13 mouse cellular contexts compared by ENCODE assay signal in the genomic region with DNA sequence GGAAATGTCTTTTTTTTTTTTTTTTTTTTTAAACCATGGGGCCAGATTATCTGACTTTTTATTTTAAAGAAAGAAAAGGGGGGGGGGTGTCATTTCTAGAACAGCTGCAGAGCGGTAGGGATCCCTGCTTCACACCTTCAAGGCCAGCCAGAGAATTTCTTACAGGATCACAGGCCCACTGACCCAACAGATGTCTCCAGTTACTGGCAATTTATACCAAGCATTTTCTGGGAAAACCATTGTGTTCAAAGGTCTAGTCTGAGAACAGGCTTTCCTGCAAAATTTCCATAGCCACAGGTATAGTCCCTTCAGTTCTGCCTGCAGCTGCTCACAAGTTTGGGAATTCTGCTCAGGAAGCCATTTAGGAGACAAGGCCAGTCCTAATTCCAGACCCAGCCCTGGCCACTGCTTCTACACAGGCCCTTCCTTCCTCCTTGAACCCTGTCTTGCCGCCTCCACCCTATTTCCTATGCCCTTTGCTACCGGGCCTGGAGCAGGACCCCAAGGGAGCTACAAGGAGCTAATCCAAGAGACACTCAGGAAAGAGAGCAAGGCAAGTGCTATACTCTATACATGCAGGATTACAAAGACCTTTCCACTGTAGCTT. TPM values are rescaled to one million over a fixed set of nuclear protein-coding genes. Genes with fewer than 3 reads are reported as not detected.
DNase-seq lines count a peak whose midpoint lies in the region; ATAC-seq and TF ChIP-seq lines count a peak whose summit lies in the region.
"Had no signal": no experiment of that assay in that cellular context is flagged by ENCODE, and none has a peak within 500 bp of the region (broad histone marks: within the 10 kb centered on the region; RNA-seq: fewer than 3 reads in every experiment).

No protein-coding gene starts in this region.

- no peak for ATAC-seq in megakaryocyte, adult 5-6 weeks (ENCODE audit: poor library complexity, severe bottlenecking)
- ATAC-seq in hindbrain, embryonic 12.5 days (ENCODE audit: low FRiP score), result no peak
- ATAC-seq: activated CD4-positive, CD25-positive, alpha-beta regulatory T cell, adult 4 months; midbrain, embryonic 15.5 days had no signal

- no peaks in the 10 kb centered on the region for H3K27me3 ChIP-seq in cerebellum, adult 2 months (ENCODE audit: control insufficient read depth, insufficient read depth, low read length)
- no peaks in the 10 kb centered on the region for H3K27me3 ChIP-seq in kidney, adult 2 months (replicated peaks; ENCODE audit: control insufficient read depth, insufficient read depth, low read length)
- H3K27me3 ChIP-seq in thymus, adult 2 months (ENCODE audit: control insufficient read depth, insufficient read depth, low read length), result no peaks in the 10 kb centered on the region
- no peaks in the 10 kb centered on the region for H3K27me3 ChIP-seq in hindbrain, embryonic 12.5 days
- H3K27me3 ChIP-seq: midbrain, embryonic 15.5 days had no signal

- no peak overlapping the region for H3K4me2 ChIP-seq in hindbrain, embryonic 12.5 days (replicated peaks)
- H3K4me2 ChIP-seq: midbrain, embryonic 15.5 days had no signal

- H3K36me3 ChIP-seq in kidney, adult 2 months (ENCODE audit: control insufficient read depth, insufficient read depth, low read length), result no peaks in the 10 kb centered on the region
- H3K36me3 ChIP-seq in thymus, adult 2 months (ENCODE audit: control insufficient read depth, insufficient read depth, low read length), result no peaks in the 10 kb centered on the region
- H3K36me3 ChIP-seq in hindbrain, embryonic 12.5 days, result no peaks in the 10 kb centered on the region
- H3K36me3 ChIP-seq: midbrain, embryonic 15.5 days had no signal

- no peak for DNase-seq in cerebellum, adult 2 months
- no peak for DNase-seq in cerebellum, adult 11 months
- peak; percentile 68 for DNase-seq in kidney, adult 2 months
- no peak for DNase-seq in kidney, postnatal 14 days
- DNase-seq in thymus, adult 2 months, result no peak
- no peak for DNase-seq in thymus, postnatal 4 days

- peak overlapping the region; percentile 79 for H3K27ac ChIP-seq in cerebellum, adult 2 months (ENCODE audit: insufficient read depth, low read length)
- H3K27ac ChIP-seq in kidney, adult 2 months (ENCODE audit: insufficient read depth, low read depth, low read length), result peak overlapping the region; percentile 96
- peak overlapping the region; percentile 38 for H3K27ac ChIP-seq in thymus, adult 2 months (ENCODE audit: control insufficient read depth, insufficient read depth, low read length)
- H3K27ac ChIP-seq in hindbrain, embryonic 12.5 days, result no peak overlapping the region
- H3K27ac ChIP-seq: midbrain, embryonic 15.5 days had no signal

- H3K9me3 ChIP-seq in hindbrain, embryonic 12.5 days (replicated peaks), result no peaks in the 10 kb centered on the region
- H3K9me3 ChIP-seq: midbrain, embryonic 15.5 days had no signal

- 29% methylated on average over 3 of the region's 3 CpGs for WGBS in cerebellum, adult 2 months
- 39% methylated on average over 3 of the region's 3 CpGs for WGBS in kidney, adult 2 months
- WGBS in thymus, adult 2 months, result 84% methylated on average over 3 of the region's 3 CpGs
- 57% methylated on average over 3 of the region's 3 CpGs for WGBS in hindbrain, embryonic 12.5 days

- no peak for TF ChIP-seq POLR2A in cerebellum, adult 2 months (IDR thresholded peaks at IDR 0.05; ENCODE audit: borderline replicate concordance, insufficient read depth, low read length)
- TF ChIP-seq POLR2A in kidney, adult 2 months (IDR thresholded peaks at IDR 0.05; ENCODE audit: low read depth, low read length), result no peak
- TF ChIP-seq POLR2A in thymus, adult 2 months (IDR thresholded peaks at IDR 0.05; ENCODE audit: control insufficient read depth, extremely low read depth, insufficient read depth, low read length, poor library complexity), result no peak

- no peak for TF ChIP-seq CTCF in cerebellum, adult 2 months (IDR thresholded peaks at IDR 0.05; ENCODE audit: borderline replicate concordance, insufficient read depth, low read depth, low read length)
- TF ChIP-seq CTCF in kidney, adult 2 months (conservative IDR thresholded peaks at IDR 0.05; ENCODE audit: insufficient read depth, insufficient read length, low read depth, low read length), result no peak
- TF ChIP-seq CTCF in thymus, adult 2 months (IDR thresholded peaks at IDR 0.05; ENCODE audit: borderline replicate concordance, control insufficient read depth, extremely low read depth, insufficient read depth, low read length, poor library complexity), result no peak

- H3K9ac ChIP-seq in hindbrain, embryonic 12.5 days, result no peak overlapping the region
- H3K9ac ChIP-seq: midbrain, embryonic 15.5 days had no signal

- no peak overlapping the region for H3K4me3 ChIP-seq in cerebellum, adult 2 months (replicated peaks; ENCODE audit: insufficient read depth, low read depth, low read length)
- no peak overlapping the region for H3K4me3 ChIP-seq in kidney, adult 2 months (ENCODE audit: insufficient read depth, low read depth, low read length)
- H3K4me3 ChIP-seq in thymus, adult 2 months (ENCODE audit: control insufficient read depth, insufficient read depth, low read length), result no peak overlapping the region
- no peak overlapping the region for H3K4me3 ChIP-seq in hindbrain, embryonic 12.5 days
- H3K4me3 ChIP-seq: midbrain, embryonic 15.5 days had no signal

- H3K4me1 ChIP-seq in cerebellum, adult 2 months (ENCODE audit: control insufficient read depth, insufficient read depth, low read length), result peaks cover 65% of the 10 kb centered on the region
- H3K4me1 ChIP-seq in kidney, adult 2 months (ENCODE audit: control insufficient read depth, insufficient read depth, low read length), result peaks cover 48% of the 10 kb centered on the region
- H3K4me1 ChIP-seq in thymus, adult 2 months (replicated peaks; ENCODE audit: control insufficient read depth, insufficient read depth, low read length), result peaks cover 71% of the 10 kb centered on the region
- H3K4me1 ChIP-seq in hindbrain, embryonic 12.5 days, result peaks cover 27% of the 10 kb centered on the region

RNA-seq across cellular contexts. Expression of a gene that starts 13.9 kb away (rescaled TPM):
- not detected in 2 replicates for polyA plus RNA-seq in cerebellum, adult 2 months (2012; rRNA removed)
- not detected in 2 replicates for polyA plus RNA-seq in kidney, adult 2 months (2012; rRNA removed)
- polyA plus RNA-seq in thymus, adult 2 months (2012; rRNA removed), result not detected in 2 replicates
- total RNA-seq in megakaryocyte, adult 5-6 weeks (2015), result not detected in 2 replicates
- total RNA-seq in megakaryocyte, adult 5-6 weeks (2017), result not detected in 2 replicates
- 0.21 TPM in 1 of 2 replicates, not detected in the other for polyA plus RNA-seq in hindbrain, embryonic 12.5 days (2016; fragmentation: Nextera tagmentation; extraction: Ambion mirVana)
- total RNA-seq: ES-E14; heart, adult 18-20 months had no signal
- polyA plus RNA-seq: frontal cortex, adult 2 months had no signal

RNA-seq across cellular contexts. Expression of a gene that starts 36.0 kb away (rescaled TPM):
- polyA plus RNA-seq in cerebellum, adult 2 months (2012; rRNA removed), result 60.8 and 68.9 TPM in 2 replicates
- 30.6 and 31.2 TPM in 2 replicates for polyA plus RNA-seq in kidney, adult 2 months (2012; rRNA removed)
- polyA plus RNA-seq in thymus, adult 2 months (2012; rRNA removed), result 172 and 234 TPM in 2 replicates
- total RNA-seq in megakaryocyte, adult 5-6 weeks (2015), result 108 and 122 TPM in 2 replicates
- total RNA-seq in megakaryocyte, adult 5-6 weeks (2017), result 61.7 and 64.4 TPM in 2 replicates
- polyA plus RNA-seq in hindbrain, embryonic 12.5 days (2016; fragmentation: Nextera tagmentation; extraction: Ambion mirVana), result 28.1 and 30.1 TPM in 2 replicates
